Mouse (Mus musculus): ENCODE data around the gene Alkbh1. TPM values are rescaled to one million over a fixed set of nuclear protein-coding genes. Genes with fewer than 3 reads are reported as not detected.

Gene Alkbh1
- total and polyA plus RNA-seq, 3 experiments = 41.4 to 48.9 TPM; not detected in 1

DNA sequence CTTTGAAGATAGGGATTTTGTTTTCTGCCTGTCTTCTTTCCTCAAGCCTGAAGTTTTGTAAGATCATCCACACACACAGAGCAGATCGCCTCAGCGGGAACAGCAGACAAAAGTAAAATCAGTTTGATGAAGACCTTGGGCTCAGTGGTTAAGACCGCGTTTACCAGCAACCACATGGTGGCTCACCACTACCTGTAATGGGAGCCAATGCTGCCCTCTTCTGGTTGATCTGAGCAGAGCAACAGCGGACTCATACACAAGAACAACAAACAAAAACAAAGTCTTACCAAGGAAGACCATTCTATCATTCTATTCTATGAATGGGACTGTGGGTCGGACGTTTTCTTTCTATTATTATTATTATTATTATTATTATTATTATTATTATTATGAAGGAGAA is 27.1 kb downstream of the Alkbh1 start:
- H3K9me3 ChIP-seq (replicated peaks; ENCODE audit: insufficient read depth, low read length) = no peaks in the 10 kb centered on the region
- H3K9ac ChIP-seq (ENCODE audit: control insufficient read depth, low read depth, low read length, poor library complexity, severe bottlenecking) = no peak overlapping the region
- H3K36me3 ChIP-seq (ENCODE audit: control insufficient read depth in 1 of 2, insufficient read depth in 2 of 2, low read length in 2 of 2) = peaks cover 0 to 6% of the 10 kb centered on the region in 2 experiments; a peak in 2 of 4 replicates
- TF ChIP-seq ZMIZ1 (IDR thresholded peaks at IDR 0.05; ENCODE audit: low read depth, low read length) (no peak), CTCF (IDR thresholded peaks at IDR 0.05 in 2 of 3, conservative IDR thresholded peaks at IDR 0.05 in 1 of 3; ENCODE audit: control insufficient read depth in 1 of 3, insufficient read depth in 1 of 3, low read depth in 2 of 3, low read length in 3 of 3, poor library complexity in 1 of 3, severe bottlenecking in 1 of 3) (peak; percentile 58 to 79 (median 70)), ETS1 (IDR thresholded peaks at IDR 0.05; ENCODE audit: low read depth, low read length) (no peak), ELF1 (IDR thresholded peaks at IDR 0.05; ENCODE audit: low read depth, low read length) (no peak), SMC3 (IDR thresholded peaks at IDR 0.05; ENCODE audit: low read depth, low read length) (peak; percentile 56), ZKSCAN1 (IDR thresholded peaks at IDR 0.05; ENCODE audit: low read depth, low read length) (no peak), MAX (IDR thresholded peaks at IDR 0.05; ENCODE audit: low read length) (no peak), MYC (IDR thresholded peaks at IDR 0.05; ENCODE audit: low read depth, low read length) (peak; percentile 45; the same call in 1 of the 2 replicates), RAD21 (IDR thresholded peaks at IDR 0.05; ENCODE audit: low read depth, low read length) (peak; percentile 41), MAFK (IDR thresholded peaks at IDR 0.05; ENCODE audit: borderline replicate concordance, low read depth, low read length) (no peak), ZNF384 (IDR thresholded peaks at IDR 0.05; ENCODE audit: low read depth, low read length) (peak; percentile 10; the same call in 1 of the 2 replicates), MAZ (IDR thresholded peaks at IDR 0.05; ENCODE audit: low read depth, low read length) (no peak), ZC3H11A (IDR thresholded peaks at IDR 0.05; ENCODE audit: low read depth, low read length) (peak; percentile 19; the same call in 1 of the 2 replicates), E2F4 (IDR thresholded peaks at IDR 0.05; ENCODE audit: borderline replicate concordance, low read depth, low read length) (no peak)
- no peak overlapping the region for H3K27ac ChIP-seq (ENCODE audit: control insufficient read depth, low read depth, low read length)
- DNase-seq (ENCODE audit: low read depth, low spot score) = peak; percentile 66
- no peaks in the 10 kb centered on the region for H3K79me2 ChIP-seq (ENCODE audit: control insufficient read depth, insufficient read depth, low read length, poor library complexity)
- no peak overlapping the region for H3K4me3 ChIP-seq (ENCODE audit: control insufficient read depth in 1 of 2, insufficient read depth in 1 of 2, low read depth in 2 of 2, low read length in 2 of 2)
- no peaks in the 10 kb centered on the region for H3K27me3 ChIP-seq (ENCODE audit: control insufficient read depth in 1 of 2, insufficient read depth in 2 of 2, low read length in 2 of 2)
- H3K4me1 ChIP-seq (ENCODE audit: control insufficient read depth in 1 of 2, insufficient read depth in 2 of 2, low read length in 2 of 2) = peaks cover 2 to 16% of the 10 kb centered on the region in 2 experiments; a peak in 3 of 4 replicates

DNA sequence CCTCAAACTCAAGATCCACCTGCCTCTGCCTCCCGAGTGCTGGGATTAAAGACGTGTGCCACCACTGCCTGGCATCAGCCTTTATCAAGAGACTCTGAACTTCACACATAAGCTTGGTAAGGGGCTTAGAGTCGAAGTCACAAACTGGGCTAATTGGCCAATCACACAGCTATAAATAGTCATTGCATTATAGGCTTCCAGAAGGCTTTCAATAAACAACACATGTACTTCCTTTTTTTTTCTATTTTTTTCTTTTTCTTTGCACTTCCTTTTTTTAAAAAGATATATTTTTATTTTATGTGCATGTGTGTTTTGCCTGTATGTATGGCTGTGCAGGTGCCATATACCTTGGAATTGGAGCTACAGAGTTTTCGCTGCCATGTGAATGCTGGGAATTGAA is 28.5 kb downstream of the Alkbh1 start:
- peak; percentile 43 for DNase-seq (ENCODE audit: low read depth, low spot score)
- peaks cover 0 to 6% of the 10 kb centered on the region in 2 experiments; a peak in 2 of 4 replicates for H3K36me3 ChIP-seq (ENCODE audit: control insufficient read depth in 1 of 2, insufficient read depth in 2 of 2, low read length in 2 of 2)
- H3K4me3 ChIP-seq (ENCODE audit: control insufficient read depth in 1 of 2, insufficient read depth in 1 of 2, low read depth in 2 of 2, low read length in 2 of 2) = no peak overlapping the region
- peak overlapping the region; percentile 10; the same call in 1 of the 2 replicates for H3K9ac ChIP-seq (ENCODE audit: control insufficient read depth, low read depth, low read length, poor library complexity, severe bottlenecking)
- H3K4me1 ChIP-seq (ENCODE audit: control insufficient read depth in 1 of 2, insufficient read depth in 2 of 2, low read length in 2 of 2) = peaks cover 2 to 21% of the 10 kb centered on the region in 2 experiments; a peak in 3 of 4 replicates
- no peaks in the 10 kb centered on the region for H3K27me3 ChIP-seq (ENCODE audit: control insufficient read depth in 1 of 2, insufficient read depth in 2 of 2, low read length in 2 of 2)
- no peaks in the 10 kb centered on the region for H3K9me3 ChIP-seq (replicated peaks; ENCODE audit: insufficient read depth, low read length)
- H3K27ac ChIP-seq (ENCODE audit: control insufficient read depth, low read depth, low read length) = no peak overlapping the region
- no peaks in the 10 kb centered on the region for H3K79me2 ChIP-seq (ENCODE audit: control insufficient read depth, insufficient read depth, low read length, poor library complexity)
- TF ChIP-seq MAX (IDR thresholded peaks at IDR 0.05; ENCODE audit: low read length) = no peak
- TF ChIP-seq NRF1 (IDR thresholded peaks at IDR 0.05; ENCODE audit: insufficient read depth, low read depth, low read length, poor library complexity, severe bottlenecking) = no peak
- no peak for TF ChIP-seq RCOR1 (IDR thresholded peaks at IDR 0.05; ENCODE audit: low read depth, low read length)
- TF ChIP-seq ETS1 (IDR thresholded peaks at IDR 0.05; ENCODE audit: low read depth, low read length) = 0 out of 2 replicates have a peak, but pooled peaks have one; percentile 8
- no peak for TF ChIP-seq TAL1 (IDR thresholded peaks at IDR 0.05; ENCODE audit: low read length)
- no peak for TF ChIP-seq JUND (IDR thresholded peaks at IDR 0.05; ENCODE audit: low read depth, low read length)
- TF ChIP-seq ZC3H11A (IDR thresholded peaks at IDR 0.05; ENCODE audit: low read depth, low read length) = no peak
- TF ChIP-seq CHD1 (IDR thresholded peaks at IDR 0.05; ENCODE audit: low read depth, low read length) = no peak
- peak; percentile 12; the same call in 1 of the 2 replicates for TF ChIP-seq SIN3A (IDR thresholded peaks at IDR 0.05; ENCODE audit: low read length)
- no peak for TF ChIP-seq MAZ (IDR thresholded peaks at IDR 0.05; ENCODE audit: low read depth, low read length)
- TF ChIP-seq ZKSCAN1 (IDR thresholded peaks at IDR 0.05; ENCODE audit: low read depth, low read length) = no peak
- no peak for TF ChIP-seq ZMIZ1 (IDR thresholded peaks at IDR 0.05; ENCODE audit: low read depth, low read length)
- TF ChIP-seq UBTF (IDR thresholded peaks at IDR 0.05; ENCODE audit: borderline replicate concordance, insufficient read depth, low read depth, low read length) = no peak
- no peak for TF ChIP-seq USF2 (IDR thresholded peaks at IDR 0.05; ENCODE audit: borderline replicate concordance in 1 of 2, insufficient read depth in 1 of 2, low read depth in 1 of 2, low read length in 2 of 2)
- TF ChIP-seq TCF12 (IDR thresholded peaks at IDR 0.05; ENCODE audit: low read depth, low read length) = no peak
- TF ChIP-seq POLR2A (IDR thresholded peaks at IDR 0.05; ENCODE audit: control insufficient read depth in 1 of 2, insufficient read depth in 1 of 2, low read depth in 1 of 2, low read length in 2 of 2, poor library complexity in 1 of 2) = no peak
- peak; percentile 96 for TF ChIP-seq ZNF384 (IDR thresholded peaks at IDR 0.05; ENCODE audit: low read depth, low read length)
- TF ChIP-seq TBP (IDR thresholded peaks at IDR 0.05; ENCODE audit: low read depth, low read length) = no peak
- no peak for TF ChIP-seq RAD21 (IDR thresholded peaks at IDR 0.05; ENCODE audit: low read depth, low read length)
- TF ChIP-seq BHLHE40 (IDR thresholded peaks at IDR 0.05; ENCODE audit: borderline replicate concordance, low read depth, low read length) = no peak
- TF ChIP-seq HCFC1 (IDR thresholded peaks at IDR 0.05; ENCODE audit: low read depth, low read length) = no peak
- no peak for TF ChIP-seq KAT2A (conservative IDR thresholded peaks at IDR 0.05; ENCODE audit: low read depth, low read length)
- no peak for TF ChIP-seq CTCF (IDR thresholded peaks at IDR 0.05 in 2 of 3, conservative IDR thresholded peaks at IDR 0.05 in 1 of 3; ENCODE audit: control insufficient read depth in 1 of 3, insufficient read depth in 1 of 3, low read depth in 2 of 3, low read length in 3 of 3, poor library complexity in 1 of 3, severe bottlenecking in 1 of 3)
- TF ChIP-seq ELF1 (IDR thresholded peaks at IDR 0.05; ENCODE audit: low read depth, low read length) = no peak
